Mouse (Mus musculus): ENCODE measurements at regions not wholly inside any gene's neighbourhood (a gene's known extent, or its start where the extent isn't known, plus 50 kb on each side); places are given as distances from the start of the nearest gene placed in this dataset.

DNA sequence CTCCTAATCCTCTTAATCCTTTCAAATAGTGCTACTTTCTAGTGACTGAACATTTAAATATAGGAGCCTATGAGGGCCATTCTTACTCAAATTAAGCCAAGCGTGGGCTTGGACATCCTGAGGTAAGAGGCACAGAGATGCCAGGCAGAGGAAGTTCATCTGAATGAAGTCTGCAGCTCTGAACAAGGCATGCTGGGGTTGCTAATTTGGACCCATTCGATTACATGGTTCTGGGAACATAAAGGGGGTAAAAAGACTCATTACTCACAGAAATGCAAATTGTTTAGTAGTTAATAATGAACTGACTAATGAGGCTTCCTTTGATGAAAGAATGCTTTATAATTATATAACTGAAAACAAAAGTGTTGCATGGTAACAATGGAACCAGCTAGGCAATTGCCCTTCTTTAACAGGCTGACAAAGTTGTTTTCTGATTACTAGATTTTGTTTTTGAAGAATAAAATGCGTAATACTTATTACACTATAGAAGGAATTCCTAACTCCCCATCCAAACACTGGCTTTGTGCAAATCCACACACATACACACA lies 127.1 kb upstream of the Prkcq start:
- no peak for TF ChIP-seq CTCF (IDR thresholded peaks at IDR 0.05; ENCODE audit: insufficient read depth, low read depth, low read length)
- no peak for TF ChIP-seq POLR2A (IDR thresholded peaks at IDR 0.05; ENCODE audit: insufficient read depth, low read depth, low read length)
